Mouse (Mus musculus): ENCODE data around the gene Slc25a13.

Slc25a13 gene

GRCm38 (mm10) chr6:6216507-6217285 is at the start of gene Slc25a13:
Gene Slc25a13, minus strand, starts transcription at chr6:6217173.
- ATAC-seq (ENCODE audit: low TSS enrichment): peak; percentile 73

- no peak for ATAC-seq (ENCODE audit: low TSS enrichment)
Observed at GRCm38 (mm10) chr6:6265761-6266160, 48.8 kb upstream of the Slc25a13 start.

GRCm38 (mm10) chr6:6263293-6263911 is 46.4 kb upstream of the Slc25a13 start:
- no peak for ATAC-seq (ENCODE audit: low TSS enrichment)

- no peak for ATAC-seq (ENCODE audit: low TSS enrichment)
Observed at GRCm38 (mm10) chr6:6260917-6261316, 43.9 kb upstream of the Slc25a13 start.

GRCm38 (mm10) chr6:6248500-6248899 is 31.5 kb upstream of the Slc25a13 start:
- no peak for ATAC-seq (ENCODE audit: low TSS enrichment)

GRCm38 (mm10) chr6:6243828-6244227 is 26.9 kb upstream of the Slc25a13 start:
- no peak for ATAC-seq (ENCODE audit: low TSS enrichment)

GRCm38 (mm10) chr6:6242114-6242513 is 25.1 kb upstream of the Slc25a13 start:
- ATAC-seq (ENCODE audit: low TSS enrichment): peak; percentile 31; the same call in 1 of the 2 replicates

- ATAC-seq (ENCODE audit: low TSS enrichment): no peak
Observed at GRCm38 (mm10) chr6:6236788-6237298, 19.9 kb upstream of the Slc25a13 start.

GRCm38 (mm10) chr6:6230262-6230661 is 13.3 kb upstream of the Slc25a13 start:
- no peak for ATAC-seq (ENCODE audit: low TSS enrichment)

GRCm38 (mm10) chr6:6222721-6223120 is 5.7 kb upstream of the Slc25a13 start:
- ATAC-seq (ENCODE audit: low TSS enrichment): no peak

- ATAC-seq (ENCODE audit: low TSS enrichment): no peak
Observed at GRCm38 (mm10) chr6:6220574-6220973, 3.6 kb upstream of the Slc25a13 start.

GRCm38 (mm10) chr6:6219661-6220370 is 2.8 kb upstream of the Slc25a13 start:
- no peak for ATAC-seq (ENCODE audit: low TSS enrichment)

- no peak for ATAC-seq (ENCODE audit: low TSS enrichment)
Observed at GRCm38 (mm10) chr6:6217286-6217625, 283 bp upstream of the Slc25a13 start.

- ATAC-seq (ENCODE audit: low TSS enrichment): no peak
Observed at GRCm38 (mm10) chr6:6216120-6216506, 860 bp downstream of the Slc25a13 start.

- ATAC-seq (ENCODE audit: low TSS enrichment): peak; percentile 89
Observed at GRCm38 (mm10) chr6:6212360-6213310, 4.3 kb downstream of the Slc25a13 start.

GRCm38 (mm10) chr6:6211958-6212357 is 5.0 kb downstream of the Slc25a13 start:
- no peak for ATAC-seq (ENCODE audit: low TSS enrichment)

GRCm38 (mm10) chr6:6210637-6211036 is 6.3 kb downstream of the Slc25a13 start:
- no peak for ATAC-seq (ENCODE audit: low TSS enrichment)

GRCm38 (mm10) chr6:6208351-6209059 is 8.5 kb downstream of the Slc25a13 start:
- no peak for ATAC-seq (ENCODE audit: low TSS enrichment)

- ATAC-seq (ENCODE audit: low TSS enrichment): no peak
Observed at GRCm38 (mm10) chr6:6207836-6208235, 9.1 kb downstream of the Slc25a13 start.

GRCm38 (mm10) chr6:6207395-6207794 is 9.6 kb downstream of the Slc25a13 start:
- ATAC-seq (ENCODE audit: low TSS enrichment): no peak

Measured in frontal cortex, adult (tissue).